8 mouse cellular contexts compared by ENCODE assay signal in genomic region chr5:31054261-31055215, GRCm38 (mm10). TPM values are rescaled to one million over a fixed set of nuclear protein-coding genes. Genes with fewer than 3 reads are reported as not detected.
DNase-seq lines count a peak whose midpoint lies in the region; ATAC-seq lines count a peak whose summit lies in the region.

Gene Cad (plus strand): TSS chr5:31054780.

- no peaks in the 10 kb centered on the region for H3K27me3 ChIP-seq in heart, embryonic 13.5 days (replicated peaks)
- H3K27me3 ChIP-seq in liver, embryonic 12.5 days (replicated peaks): no peaks in the 10 kb centered on the region
- no peaks in the 10 kb centered on the region for H3K27me3 ChIP-seq in stomach, embryonic 15.5 days (replicated peaks)

- peak within 1 kb of the TSS; percentile 94 for H3K4me2 ChIP-seq in heart, embryonic 13.5 days
- peak within 1 kb of the TSS; percentile 100 for H3K4me2 ChIP-seq in liver, embryonic 12.5 days
- H3K4me2 ChIP-seq in stomach, embryonic 15.5 days: peak within 1 kb of the TSS; percentile 85

- WGBS in heart, embryonic 13.5 days: under 1% methylated on average over 64 of the region's 64 CpGs
- WGBS in liver, embryonic 12.5 days (ENCODE audit: insufficient replicate concordance): 2% methylated on average over 64 of the region's 64 CpGs
- 1% methylated on average over 64 of the region's 64 CpGs for WGBS in stomach, embryonic 15.5 days

- peak within 1 kb of the TSS; percentile 91 for H3K9ac ChIP-seq in heart, embryonic 13.5 days
- H3K9ac ChIP-seq in liver, embryonic 12.5 days: peak within 1 kb of the TSS; percentile 88
- peak within 1 kb of the TSS; percentile 60 for H3K9ac ChIP-seq in stomach, embryonic 15.5 days

- H3K9me3 ChIP-seq in heart, embryonic 13.5 days: no peaks in the 10 kb centered on the region
- no peaks in the 10 kb centered on the region for H3K9me3 ChIP-seq in liver, embryonic 12.5 days (replicated peaks)
- no peaks in the 10 kb centered on the region for H3K9me3 ChIP-seq in stomach, embryonic 15.5 days

- peak within 1 kb of the TSS; percentile 67 for H3K4me3 ChIP-seq in heart, embryonic 13.5 days
- peak within 1 kb of the TSS; percentile 77 for H3K4me3 ChIP-seq in liver, embryonic 12.5 days
- peak within 1 kb of the TSS; percentile 59 for H3K4me3 ChIP-seq in stomach, embryonic 15.5 days (replicated peaks)

- DNase-seq in CD4-positive helper T cell, adult 2 months (ENCODE audit: low read depth, low spot score): peak; percentile 93
- peak; percentile 81 for DNase-seq in brain, embryonic 18.5 days (ENCODE audit: low read depth, low spot score)
- DNase-seq in kidney, postnatal 10 days: peak; percentile 97
- peak; percentile 85 to 89 for DNase-seq in natural killer cell, adult 2 months (ENCODE audit: low spot score in 2 of 2)

- H3K36me3 ChIP-seq in heart, embryonic 13.5 days: peaks cover 47% of the 10 kb centered on the region
- H3K36me3 ChIP-seq in liver, embryonic 12.5 days: peaks cover 38% of the 10 kb centered on the region
- peaks cover 12% of the 10 kb centered on the region for H3K36me3 ChIP-seq in stomach, embryonic 15.5 days

- peaks cover 21% of the 10 kb centered on the region for H3K4me1 ChIP-seq in heart, embryonic 13.5 days
- H3K4me1 ChIP-seq in liver, embryonic 12.5 days: peaks cover 42% of the 10 kb centered on the region
- H3K4me1 ChIP-seq in stomach, embryonic 15.5 days: peaks cover 13% of the 10 kb centered on the region; the same call in 1 of the 2 replicates

- H3K27ac ChIP-seq in heart, embryonic 13.5 days (replicated peaks): peak within 1 kb of the TSS; percentile 76
- H3K27ac ChIP-seq in liver, embryonic 12.5 days: peak within 1 kb of the TSS; percentile 78
- H3K27ac ChIP-seq in stomach, embryonic 15.5 days: peak within 1 kb of the TSS; percentile 74

- peak; percentile 99 for ATAC-seq in erythroid progenitor cell, adult 5-6 weeks (replicated peaks; ENCODE audit: low FRiP score, poor library complexity, severe bottlenecking)
- ATAC-seq in heart, embryonic 13.5 days (ENCODE audit: extremely low read depth, insufficient number of reproducible peaks, low FRiP score, low TSS enrichment): peak; percentile 93
- ATAC-seq in liver, embryonic 12.5 days: peak; percentile 97
- ATAC-seq in stomach, embryonic 15.5 days (ENCODE audit: insufficient read depth, low FRiP score, low read depth): peak; percentile 98

RNA-seq across cellular contexts. Expression of gene Cad, which starts in this region (rescaled TPM):
- 19.3 and 24.9 TPM in 2 replicates for total RNA-seq in erythroid progenitor cell, adult 5-6 weeks (2015; ENCODE audit: low replicate concordance)
- total RNA-seq in erythroid progenitor cell, adult 5-6 weeks (2017; ENCODE audit: low replicate concordance): 3.5 and 11.3 TPM in 2 replicates
- polyA plus RNA-seq in heart, embryonic 13.5 days (2015; fragmentation: Nextera tagmentation; extraction: Ambion mirVana): 17.8 and 20.9 TPM in 2 replicates
- 43.6 and 44.5 TPM in 2 replicates for polyA plus RNA-seq in liver, embryonic 12.5 days (2016; fragmentation: Nextera tagmentation; extraction: Ambion mirVana)
- 23.0 and 26.7 TPM in 2 replicates for polyA plus RNA-seq in stomach, embryonic 15.5 days (2015; fragmentation: Nextera tagmentation; extraction: Ambion mirVana)

Comparison
In these comparisons a context has a peak if more than half of its experiments do, and no peak if none do; other contexts are left out.
1. Peak in every context shown above with its lines: DNase-seq, ATAC-seq, H3K4me3 ChIP-seq and H3K27ac ChIP-seq.